8 mouse cellular contexts compared by ENCODE assay signal in genomic region chr3:95142617-95143011, GRCm38 (mm10). TPM values are rescaled to one million over a fixed set of nuclear protein-coding genes. Genes with fewer than 3 reads are reported as not detected.
DNase-seq lines count a peak whose midpoint lies in the region; ATAC-seq and TF ChIP-seq lines count a peak whose summit lies in the region.

No protein-coding gene starts in this region.

- peak; percentile 82 for ATAC-seq in forebrain, embryonic 12.5 days (ENCODE audit: low FRiP score)
- peak; percentile 56; the same call in 1 of the 2 replicates for ATAC-seq in lung, embryonic 15.5 days (ENCODE audit: borderline replicate concordance, extremely low read depth, low FRiP score, low TSS enrichment)

- no peak overlapping the region for H3K4me3 ChIP-seq in E14TG2a.4 (replicated peaks; ENCODE audit: low read length)
- H3K4me3 ChIP-seq in forebrain, embryonic 12.5 days (replicated peaks): no peak overlapping the region
- no peak overlapping the region for H3K4me3 ChIP-seq in layer of hippocampus, adult 2 months
- no peak overlapping the region for H3K4me3 ChIP-seq in lung, embryonic 15.5 days
- no peak overlapping the region for H3K4me3 ChIP-seq in olfactory bulb, adult 2 months (ENCODE audit: insufficient read depth, low read depth, low read length)

- H3K9ac ChIP-seq in forebrain, embryonic 12.5 days: no peak overlapping the region
- no peak overlapping the region for H3K9ac ChIP-seq in lung, embryonic 15.5 days

- no peaks in the 10 kb centered on the region for H3K36me3 ChIP-seq in E14TG2a.4 (ENCODE audit: insufficient read depth, low read length)
- H3K36me3 ChIP-seq in forebrain, embryonic 12.5 days (replicated peaks): peaks cover 16% of the 10 kb centered on the region
- H3K36me3 ChIP-seq in lung, embryonic 15.5 days: peaks cover 14% of the 10 kb centered on the region

- no peak for TF ChIP-seq POLR2A in olfactory bulb, adult 2 months (IDR thresholded peaks at IDR 0.05; ENCODE audit: insufficient read depth, low read depth, low read length)

- peaks cover 28% of the 10 kb centered on the region for H3K27me3 ChIP-seq in E14TG2a.4 (ENCODE audit: insufficient read depth, low read length)
- no peaks in the 10 kb centered on the region for H3K27me3 ChIP-seq in forebrain, embryonic 12.5 days
- no peaks in the 10 kb centered on the region for H3K27me3 ChIP-seq in lung, embryonic 15.5 days

- H3K27ac ChIP-seq in forebrain, embryonic 12.5 days: no peak overlapping the region
- H3K27ac ChIP-seq in layer of hippocampus, adult 2 months: no peak overlapping the region
- no peak overlapping the region for H3K27ac ChIP-seq in lung, embryonic 15.5 days
- no peak overlapping the region for H3K27ac ChIP-seq in olfactory bulb, adult 2 months (ENCODE audit: insufficient read depth, low read depth, low read length)

- no peaks in the 10 kb centered on the region for H3K9me3 ChIP-seq in E14TG2a.4 (ENCODE audit: low read length)
- no peaks in the 10 kb centered on the region for H3K9me3 ChIP-seq in forebrain, embryonic 12.5 days
- no peaks in the 10 kb centered on the region for H3K9me3 ChIP-seq in lung, embryonic 15.5 days

- WGBS in forebrain, embryonic 12.5 days: 11% methylated on average over 5 of the region's 5 CpGs
- WGBS in lung, embryonic 15.5 days: 10% methylated on average over 5 of the region's 5 CpGs
- 8% methylated on average over 5 of the region's 5 CpGs for WGBS in olfactory bulb, adult 2 months

- DNase-seq in c-Kit-positive CD71-positive TER-119-negative erythroid progenitor cells, embryonic 14.5 days (ENCODE audit: low read depth): peak; percentile 78
- peak; percentile 93 for DNase-seq in heart, postnatal 4 days
- peak; percentile 82 to 92 for DNase-seq in layer of hippocampus, adult 2 months (ENCODE audit: low spot score in 2 of 2)
- DNase-seq in thymus, adult 18-20 months: peak; percentile 66 to 76

- H3K4me2 ChIP-seq in forebrain, embryonic 12.5 days: no peak overlapping the region
- H3K4me2 ChIP-seq in lung, embryonic 15.5 days: no peak overlapping the region

- peaks cover 33% of the 10 kb centered on the region for H3K4me1 ChIP-seq in E14TG2a.4 (replicated peaks; ENCODE audit: low read depth, low read length)
- H3K4me1 ChIP-seq in forebrain, embryonic 12.5 days: no peaks in the 10 kb centered on the region
- 0 out of 2 replicates have a peak, but pooled peaks cover 3% of the 10 kb centered on the region for H3K4me1 ChIP-seq in lung, embryonic 15.5 days
- no peaks in the 10 kb centered on the region for H3K4me1 ChIP-seq in olfactory bulb, adult 2 months (ENCODE audit: control insufficient read depth, insufficient read depth, low read length)

- TF ChIP-seq CTCF in E14TG2a.4 (conservative IDR thresholded peaks at IDR 0.05; ENCODE audit: low read length): peak; percentile 96
- TF ChIP-seq CTCF in layer of hippocampus, adult 2 months (conservative IDR thresholded peaks at IDR 0.05): peak; percentile 97
- TF ChIP-seq CTCF in olfactory bulb, adult 2 months (IDR thresholded peaks at IDR 0.05; ENCODE audit: insufficient read depth, low read depth, low read length): peak; percentile 83

RNA-seq across cellular contexts. Expression of gene Tnfaip8l2, which starts 0.5 kb away (rescaled TPM):
- polyA plus RNA-seq in forebrain, embryonic 12.5 days (2016; fragmentation: Nextera tagmentation; extraction: Ambion mirVana): 1.5 and 2.0 TPM in 2 replicates
- 1 to 10 TPM in 1 of 2 experiments, under 1 TPM in 1; 0.54 to 1.2 TPM for total RNA-seq in heart, postnatal 4 days (2021)
- total RNA-seq in layer of hippocampus, adult 2 months (2021): 1 to 10 TPM; 2.5 to 2.7 TPM
- 4.0 and 4.5 TPM in 2 replicates for polyA plus RNA-seq in lung, embryonic 15.5 days (2015; fragmentation: Nextera tagmentation; extraction: Ambion mirVana)
- not detected in 2 replicates for polyA plus RNA-seq in olfactory bulb, adult 2 months (2012; ENCODE audit: insufficient read depth, insufficient read length, low replicate concordance, missing spikeins)

RNA-seq across cellular contexts. Expression of gene Lysmd1, which starts 8.7 kb away (rescaled TPM):
- 19.7 and 21.1 TPM in 2 replicates for polyA plus RNA-seq in forebrain, embryonic 12.5 days (2016; fragmentation: Nextera tagmentation; extraction: Ambion mirVana)
- 1 to 10 TPM; 5.3 to 6.0 TPM for total RNA-seq in heart, postnatal 4 days (2021)
- 10 to 100 TPM; 16.4 to 16.7 TPM for total RNA-seq in layer of hippocampus, adult 2 months (2021)
- 13.3 and 14.9 TPM in 2 replicates for polyA plus RNA-seq in lung, embryonic 15.5 days (2015; fragmentation: Nextera tagmentation; extraction: Ambion mirVana)
- polyA plus RNA-seq in olfactory bulb, adult 2 months (2012; ENCODE audit: insufficient read depth, insufficient read length, low replicate concordance, missing spikeins): not detected in 2 replicates

RNA-seq across cellular contexts. Expression of gene Scnm1, which starts 8.8 kb away (rescaled TPM):
- polyA plus RNA-seq in forebrain, embryonic 12.5 days (2016; fragmentation: Nextera tagmentation; extraction: Ambion mirVana): 84.6 and 95.1 TPM in 2 replicates
- 10 to 100 TPM; 33.9 to 34.2 TPM for total RNA-seq in heart, postnatal 4 days (2021)
- total RNA-seq in layer of hippocampus, adult 2 months (2021): 10 to 100 TPM; 50.4 to 57.5 TPM
- polyA plus RNA-seq in lung, embryonic 15.5 days (2015; fragmentation: Nextera tagmentation; extraction: Ambion mirVana): 64.0 and 71.4 TPM in 2 replicates
- not detected in 2 replicates for polyA plus RNA-seq in olfactory bulb, adult 2 months (2012; ENCODE audit: insufficient read depth, insufficient read length, low replicate concordance, missing spikeins)

RNA-seq across cellular contexts. Expression of gene Sema6c, which starts 17.6 kb away (rescaled TPM):
- polyA plus RNA-seq in forebrain, embryonic 12.5 days (2016; fragmentation: Nextera tagmentation; extraction: Ambion mirVana): 31.2 and 34.5 TPM in 2 replicates
- total RNA-seq in heart, postnatal 4 days (2021): 1 to 10 TPM; 7.5 to 8.1 TPM
- 10 to 100 TPM; 33.9 to 46.6 TPM for total RNA-seq in layer of hippocampus, adult 2 months (2021)
- polyA plus RNA-seq in lung, embryonic 15.5 days (2015; fragmentation: Nextera tagmentation; extraction: Ambion mirVana): 3.6 and 3.8 TPM in 2 replicates
- not detected in 2 replicates for polyA plus RNA-seq in olfactory bulb, adult 2 months (2012; ENCODE audit: insufficient read depth, insufficient read length, low replicate concordance, missing spikeins)

RNA-seq across cellular contexts. Expression of gene Tmod4, which starts 18.3 kb away (rescaled TPM):
- polyA plus RNA-seq in forebrain, embryonic 12.5 days (2016; fragmentation: Nextera tagmentation; extraction: Ambion mirVana): 0.97 and 1.1 TPM in 2 replicates
- 1 to 10 TPM; 3.2 to 3.4 TPM for total RNA-seq in heart, postnatal 4 days (2021)
- under 1 TPM in 1 of 2 experiments, not detected in 1; 0.71 TPM for total RNA-seq in layer of hippocampus, adult 2 months (2021)
- 1.3 and 2.1 TPM in 2 replicates for polyA plus RNA-seq in lung, embryonic 15.5 days (2015; fragmentation: Nextera tagmentation; extraction: Ambion mirVana)
- polyA plus RNA-seq in olfactory bulb, adult 2 months (2012; ENCODE audit: insufficient read depth, insufficient read length, low replicate concordance, missing spikeins): not detected in 2 replicates

Comparison
In these comparisons a context has a peak if more than half of its experiments do, and no peak if none do; other contexts are left out.
1. RNA of gene Scnm1, which starts 8.8 kb away (polyA plus RNA-seq): 84.6 to 95.1 TPM in forebrain, embryonic 12.5 days and 64.0 to 71.4 TPM in lung, embryonic 15.5 days; not detected in olfactory bulb, adult 2 months; every median in the first group is over 10 times any median in the second.
2. Peak in every context shown above with its lines, with median percentiles within 50 percentile points of each other: CTCF ChIP-seq and DNase-seq.